Mouse (Mus musculus) C2C12 (cell line): ENCODE results near the gene Ecm1. TPM values are rescaled to one million over a fixed set of nuclear protein-coding genes. Genes with fewer than 3 reads are reported as not detected.

Experiments used
- H3K27me3 ChIP-seq: one replicate; pipeline ENCODE4 v1.6.1; 2011; ENCODE audit not compliant: control insufficient read depth, insufficient read depth, insufficient read length
- H3K36me3 ChIP-seq: one replicate; pipeline ENCODE4 v1.6.1; 2011; ENCODE audit not compliant: control insufficient read depth, insufficient read depth
- H3K4me3 ChIP-seq: one replicate; pipeline ENCODE4 v1.5.1; 2011; ENCODE audit warnings: mild to moderate bottlenecking, control low read depth; ENCODE audit not compliant: poor library complexity, insufficient read depth, severe bottlenecking
- H3K79me2 ChIP-seq: one replicate; pipeline ENCODE4 v1.6.1; 2011; ENCODE audit not compliant: control insufficient read depth, insufficient read depth
- H3K79me3 ChIP-seq: one replicate; pipeline ENCODE4 v1.6.1; 2011; ENCODE audit warnings: low read depth, control low read depth
- H3ac ChIP-seq: one replicate; pipeline ENCODE3; 2011; ENCODE audit warnings: low read depth; ENCODE audit not compliant: control insufficient read depth, insufficient read length
- CEBPB ChIP-seq: IDR thresholded peaks from one replicate; pipeline ENCODE4 v1.6.1; 2011; ENCODE audit warnings: low read depth, mild to moderate bottlenecking, control low read depth, moderate library complexity
- CTCF ChIP-seq: IDR thresholded peaks from one replicate; pipeline ENCODE4 v1.5.1; 2011; ENCODE audit not compliant: control insufficient read depth, insufficient read depth, insufficient read length
- FOSL1 ChIP-seq: IDR thresholded peaks from one replicate; pipeline ENCODE4 v1.8.0; 2011; ENCODE audit warnings: mild to moderate bottlenecking, low read length; ENCODE audit not compliant: poor library complexity, insufficient read depth, severe bottlenecking
- MAX ChIP-seq: IDR thresholded peaks from one replicate; pipeline ENCODE4 v1.6.1; 2011; ENCODE audit warnings: mild to moderate bottlenecking, control low read depth
- MYOD1 ChIP-seq: IDR thresholded peaks from one replicate; pipeline ENCODE4 v1.6.1; 2011; ENCODE audit warnings: low read depth; ENCODE audit not compliant: control insufficient read depth, insufficient read length
- MYOG ChIP-seq: IDR thresholded peaks from one replicate; pipeline ENCODE4 v1.6.1; 2011; ENCODE audit not compliant: control insufficient read depth, insufficient read length; ENCODE audit errors: extremely low read depth
- USF1 ChIP-seq: IDR thresholded peaks from one replicate; pipeline ENCODE4 v1.6.1; 2011; ENCODE audit warnings: low read depth, mild to moderate bottlenecking, control low read depth, moderate library complexity
- long read RNA-seq, 2 experiments: library from polyadenylated mRNA; unstranded; transcript quantifications; one replicate each; pipeline ENCODE4 v2.0.0; 2019 to 2020
- polyA plus RNA-seq: library from polyadenylated mRNA; unstranded; fragments of >200 nt; fragmentation: generic; extraction: Trizol; gene quantifications from one replicate; pipeline ENCODE4 v1.2.1, GENCODE M21; 2012; ENCODE audit warnings: missing spikeins

The Ecm1 gene
- 189 TPM for polyA plus RNA-seq
- long read RNA-seq, experiment 1, transcript Ecm1-202 (11 exons, 1,900 nt): major isoform, 130 of 331 reads
- long read RNA-seq, experiment 1, transcript Ecm1-201 (11 exons, 1,894 nt): minor isoform, 45 of 331 reads
- long read RNA-seq, experiment 1, transcript Ecm1-207 (2 exons, 518 nt): minor isoform, 11 of 331 reads
- long read RNA-seq, experiment 1, partial matches to known transcripts: 30 of 331 reads
- long read RNA-seq, experiment 1, other reads (novel, unspliced or antisense): 115 of 331 reads
- long read RNA-seq, experiment 2, transcript Ecm1-201 (11 exons, 1,894 nt): minor isoform, 209 of 1,240 reads
- long read RNA-seq, experiment 2, transcript Ecm1-202 (11 exons, 1,900 nt): major isoform, 532 of 1,240 reads
- long read RNA-seq, experiment 2, partial matches to known transcripts: 79 of 1,240 reads
- long read RNA-seq, experiment 2, other reads (novel, unspliced or antisense): 419 of 1,240 reads

- peaks cover 36% of the 10 kb centered on the region for H3K79me2 ChIP-seq
- H3K4me3 ChIP-seq: peak within 1 kb of the TSS; percentile 16
- peaks cover 1% of the 10 kb centered on the region for H3K79me3 ChIP-seq
- peaks cover 88% of the 10 kb centered on the region for H3K36me3 ChIP-seq
- no peaks in the 10 kb centered on the region for H3K27me3 ChIP-seq
- no peak for TF ChIP-seq CTCF
- no peak for TF ChIP-seq FOSL1
- no peak for TF ChIP-seq MYOG
- TF ChIP-seq USF1: no peak
- no peak for TF ChIP-seq MAX
- H3ac ChIP-seq: peak within 1 kb of the TSS; percentile 58
Measured at GRCm38 (mm10) chr3:95739353-95740104, at the start of gene Ecm1. TSS of gene Ecm1 (minus strand) at chr3:95739569.

DNA sequence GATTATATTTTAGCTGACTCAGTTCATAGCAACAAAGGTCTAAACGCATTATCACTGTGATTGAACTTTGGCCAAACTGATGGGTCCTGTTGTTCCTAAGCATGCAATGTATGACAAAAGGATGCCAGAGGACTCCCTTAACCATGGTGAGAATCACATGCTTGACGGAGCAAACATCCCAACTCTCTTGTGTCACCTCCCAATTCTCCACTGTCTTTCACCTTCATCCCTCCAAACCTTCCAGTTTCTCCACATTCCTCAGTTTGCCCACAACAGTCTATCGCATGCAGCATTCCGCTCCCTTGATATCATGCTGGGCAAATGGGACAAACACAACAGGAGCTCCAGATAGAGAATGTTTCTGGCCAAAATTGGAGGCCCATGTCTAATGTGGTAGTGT, 46.1 kb upstream of the Ecm1 start:
- peaks cover 70% of the 10 kb centered on the region for H3K36me3 ChIP-seq
- no peak for TF ChIP-seq CEBPB
- TF ChIP-seq MAX: no peak
- no peak for TF ChIP-seq MYOD1
- TF ChIP-seq MYOG: no peak
- TF ChIP-seq CTCF: no peak

DNA sequence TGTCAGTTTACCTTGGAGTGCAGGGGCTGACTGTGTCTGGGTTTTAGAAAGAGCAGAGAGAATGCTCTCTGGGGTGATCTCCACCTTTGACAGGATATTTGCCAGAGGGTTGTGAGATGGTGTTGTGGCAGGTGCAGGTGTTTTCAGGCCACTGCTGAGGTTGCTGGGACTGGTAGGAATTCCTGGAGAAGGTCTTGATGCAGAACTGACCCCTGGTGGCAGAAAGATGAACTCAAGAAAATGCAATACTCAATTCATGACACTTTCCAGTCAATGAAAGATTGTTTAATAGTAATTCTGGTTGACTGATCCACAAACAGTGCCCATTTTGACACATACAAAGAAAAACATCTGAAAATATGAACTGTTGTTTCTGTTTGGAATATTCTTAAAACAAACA, 32.6 kb upstream of the Ecm1 start:
- no peaks in the 10 kb centered on the region for H3K79me3 ChIP-seq
- TF ChIP-seq MAX (no peak), CTCF (no peak), MYOD1 (no peak), USF1 (no peak), FOSL1 (no peak)
- no peaks in the 10 kb centered on the region for H3K79me2 ChIP-seq
- peaks cover 55% of the 10 kb centered on the region for H3K36me3 ChIP-seq
- no peak overlapping the region for H3ac ChIP-seq
- no peak overlapping the region for H3K4me3 ChIP-seq
- H3K27me3 ChIP-seq: no peaks in the 10 kb centered on the region

More for the DNA sequence above, 46.1 kb upstream of the Ecm1 start:
- Histone ChIP-seq H3K4me3 (no peak overlapping the region), H3K79me3 (peaks cover 12% of the 10 kb centered on the region), H3K27me3 (no peaks in the 10 kb centered on the region), H3ac (no peak overlapping the region), H3K79me2 (peaks cover 21% of the 10 kb centered on the region)

GRCm38 (mm10) chr3:95765534-95765933, 26.2 kb upstream of the Ecm1 start:
- Histone ChIP-seq H3K27me3 (no peaks in the 10 kb centered on the region), H3K36me3 (peaks cover 42% of the 10 kb centered on the region), H3ac (no peak overlapping the region), H3K79me2 (no peaks in the 10 kb centered on the region), H3K4me3 (no peak overlapping the region), H3K79me3 (no peaks in the 10 kb centered on the region)
- TF ChIP-seq MAX (no peak), USF1 (no peak), CEBPB (no peak), MYOG (no peak), FOSL1 (no peak), MYOD1 (no peak), CTCF (no peak)

- Histone ChIP-seq H3K79me3 (no peaks in the 10 kb centered on the region), H3K27me3 (no peaks in the 10 kb centered on the region), H3K4me3 (no peak overlapping the region), H3K36me3 (peaks cover 30% of the 10 kb centered on the region), H3K79me2 (no peaks in the 10 kb centered on the region), H3ac (no peak overlapping the region)
- no peak for TF ChIP-seq MYOG
- no peak for TF ChIP-seq USF1
- no peak for TF ChIP-seq MYOD1
- no peak for TF ChIP-seq CTCF
- TF ChIP-seq CEBPB: no peak
- TF ChIP-seq FOSL1: no peak
- TF ChIP-seq MAX: no peak
Measured at GRCm38 (mm10) chr3:95763811-95764210, 24.4 kb upstream of the Ecm1 start.

DNA sequence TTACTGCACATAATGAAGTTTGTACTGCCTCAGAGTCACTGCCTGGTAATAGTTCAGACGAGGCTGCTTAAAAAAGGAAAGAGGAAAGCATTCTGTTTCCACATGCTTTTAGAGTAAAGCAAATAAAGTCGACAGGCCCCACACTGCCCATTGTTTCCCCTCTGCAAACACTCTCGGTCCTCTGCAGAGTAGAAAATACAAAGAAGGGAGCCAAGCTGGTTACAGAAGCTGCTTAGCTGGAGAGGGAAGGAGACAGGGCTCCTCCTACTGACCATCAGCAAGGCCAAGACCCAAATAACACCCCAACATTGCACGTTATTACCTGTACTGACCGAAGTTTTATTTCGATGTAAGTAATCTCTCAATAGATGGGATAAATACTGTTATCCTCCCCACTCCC, 23.6 kb upstream of the Ecm1 start:
- peaks cover 25% of the 10 kb centered on the region for H3K36me3 ChIP-seq
- H3K79me2 ChIP-seq: no peaks in the 10 kb centered on the region
- no peak overlapping the region for H3ac ChIP-seq
- TF ChIP-seq MYOG: no peak
- no peak for TF ChIP-seq CEBPB
- no peak for TF ChIP-seq FOSL1
- no peak for TF ChIP-seq MAX
- no peak for TF ChIP-seq MYOD1
- TF ChIP-seq CTCF: no peak
- H3K4me3 ChIP-seq: no peak overlapping the region
- no peaks in the 10 kb centered on the region for H3K79me3 ChIP-seq
- H3K27me3 ChIP-seq: no peaks in the 10 kb centered on the region
